Mouse (Mus musculus): ENCODE results near the gene Kynu.

The Kynu gene

DNA sequence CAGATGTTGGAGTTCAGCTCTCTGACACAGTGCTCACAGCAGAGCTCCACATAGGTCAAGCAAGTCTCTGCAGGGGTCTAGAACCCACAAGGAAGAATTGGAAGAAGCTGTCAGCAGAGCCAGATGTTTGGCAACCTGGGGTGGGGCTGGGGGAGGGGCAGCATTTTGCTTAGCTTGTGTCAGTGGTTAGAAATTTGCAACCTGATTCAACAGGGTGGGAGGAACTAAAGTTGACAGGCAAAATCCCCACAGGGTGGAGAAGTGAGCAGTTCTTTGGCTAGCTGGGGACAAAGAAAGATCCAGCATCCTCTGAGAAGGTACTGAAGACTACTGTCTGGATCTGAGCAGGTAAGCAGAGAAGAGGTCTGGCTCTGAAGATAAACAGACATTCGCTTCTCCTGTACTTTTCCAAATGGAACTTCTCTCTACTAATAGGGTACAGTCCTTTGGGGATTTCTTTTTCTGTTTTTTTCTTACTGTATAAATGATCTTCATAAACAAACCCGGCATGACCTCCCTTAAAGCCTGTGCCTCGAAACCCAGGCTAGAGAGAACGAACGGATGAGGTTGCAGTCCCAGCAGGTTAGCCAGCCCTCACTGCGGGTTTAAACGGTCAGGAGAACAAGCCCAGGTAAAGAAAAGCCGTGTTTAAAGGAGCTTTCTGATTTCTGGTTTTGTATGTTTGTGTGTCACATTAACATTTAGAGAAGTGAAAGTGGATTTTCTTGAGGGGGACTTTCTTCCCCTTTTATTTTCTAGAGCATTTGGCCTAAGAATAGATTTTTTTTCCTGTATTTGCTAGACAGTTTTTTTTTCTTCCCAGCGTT, at the start of gene Kynu:
Gene Kynu (plus strand): TSS at position 268 of the 827 bp plus-strand sequence.
- DNase-seq (ENCODE audit: low spot score): peak; percentile 44

DNA sequence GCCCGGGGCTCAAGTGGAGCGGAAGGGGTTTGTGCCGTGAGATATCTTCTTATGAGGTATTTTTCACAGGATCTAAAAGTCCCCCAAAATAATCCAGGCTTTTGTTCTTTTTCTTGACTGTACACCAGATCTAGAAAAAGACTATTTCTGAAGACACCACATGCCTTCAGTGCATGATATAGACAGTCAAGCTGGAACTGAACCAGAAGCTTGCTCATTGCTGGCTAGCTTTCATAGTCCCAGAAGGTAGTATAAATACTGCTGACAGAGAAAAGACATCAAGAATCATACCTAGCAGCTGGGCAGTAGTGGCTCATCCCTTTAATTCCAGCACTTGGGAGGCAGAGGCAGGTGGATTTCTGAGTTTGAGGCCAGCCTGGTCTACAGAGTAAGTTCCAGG, 48.9 kb upstream of the Kynu start:
- no peak for DNase-seq (ENCODE audit: low spot score)

DNA sequence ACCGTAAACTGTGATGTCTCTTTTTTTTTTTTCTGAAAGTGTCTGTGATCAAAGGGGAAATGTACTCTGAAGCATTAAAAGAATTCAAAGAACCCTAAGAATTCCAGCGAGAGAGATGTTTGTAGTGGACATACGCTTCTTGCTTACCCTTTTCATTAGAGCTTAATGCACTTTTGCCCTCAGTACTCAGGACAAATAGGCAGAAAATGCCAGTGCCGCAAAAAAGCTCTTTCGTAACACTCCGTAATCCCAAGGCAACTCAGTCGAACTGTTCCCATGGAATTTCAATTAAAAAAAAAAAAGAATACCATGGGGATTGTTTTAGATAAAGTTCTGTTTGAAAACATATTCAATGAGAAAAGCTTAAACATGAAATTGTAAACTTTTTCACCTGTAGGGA, 41.3 kb upstream of the Kynu start:
- DNase-seq (ENCODE audit: low spot score): peak; percentile 26

DNA sequence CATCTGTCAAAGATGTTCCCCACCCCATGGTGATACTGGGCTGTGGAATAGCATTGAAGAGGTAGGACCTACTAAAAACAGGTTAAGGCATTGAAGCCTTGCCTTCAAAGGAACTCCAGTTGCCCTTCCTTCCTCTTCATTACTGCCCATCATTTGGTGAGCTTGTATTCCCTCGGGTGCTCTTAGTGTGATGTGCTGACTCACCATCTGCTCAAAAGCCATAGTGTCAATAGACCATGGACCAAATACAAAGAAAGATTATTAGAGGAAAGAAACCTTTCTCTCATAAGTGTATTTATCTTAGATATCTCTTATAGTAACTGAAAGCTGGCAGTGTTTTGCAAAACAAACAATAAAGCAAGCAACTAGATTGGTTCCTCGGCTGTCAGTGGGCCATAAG, 20.7 kb upstream of the Kynu start:
- DNase-seq (ENCODE audit: low spot score): no peak

DNA sequence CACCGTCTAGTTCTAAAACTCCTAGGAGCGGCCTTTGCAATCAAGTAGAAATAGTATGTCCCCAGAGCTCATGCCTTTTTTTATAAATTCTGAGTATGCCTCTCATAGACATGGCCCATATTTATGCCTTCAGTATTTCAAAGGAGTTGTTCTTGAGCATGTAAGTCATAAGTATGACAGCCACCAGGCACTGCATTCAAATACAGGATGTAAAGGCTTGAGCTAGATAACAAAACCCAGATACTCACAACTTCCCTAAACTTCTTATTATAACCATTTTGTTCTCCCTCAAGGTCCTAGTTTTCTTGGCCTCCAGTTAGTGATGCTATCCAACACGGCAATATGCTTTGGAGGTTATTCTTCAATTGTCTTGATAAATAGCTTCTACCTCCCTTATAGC, 12.5 kb upstream of the Kynu start:
- no peak for DNase-seq (ENCODE audit: low spot score)

DNA sequence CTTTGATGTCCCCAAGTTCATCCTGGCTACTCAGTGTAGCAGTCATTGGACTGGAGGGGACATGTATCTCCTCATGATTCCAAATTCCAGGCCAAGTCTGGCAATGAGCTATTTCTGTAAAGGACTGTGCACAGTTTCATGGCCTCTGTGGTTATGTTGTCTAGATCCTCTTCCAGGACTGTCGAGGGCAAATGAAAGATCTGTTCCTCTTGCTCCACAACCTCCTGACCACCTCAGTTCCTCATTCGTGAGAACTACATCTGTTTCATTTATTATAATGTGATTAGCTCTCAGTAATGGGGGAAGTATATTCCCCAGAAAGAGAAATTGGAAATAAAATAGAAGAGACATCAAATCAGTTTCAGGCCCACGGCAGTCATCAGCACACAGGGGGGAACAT, 9.5 kb upstream of the Kynu start:
- no peak for DNase-seq (ENCODE audit: low spot score)

DNA sequence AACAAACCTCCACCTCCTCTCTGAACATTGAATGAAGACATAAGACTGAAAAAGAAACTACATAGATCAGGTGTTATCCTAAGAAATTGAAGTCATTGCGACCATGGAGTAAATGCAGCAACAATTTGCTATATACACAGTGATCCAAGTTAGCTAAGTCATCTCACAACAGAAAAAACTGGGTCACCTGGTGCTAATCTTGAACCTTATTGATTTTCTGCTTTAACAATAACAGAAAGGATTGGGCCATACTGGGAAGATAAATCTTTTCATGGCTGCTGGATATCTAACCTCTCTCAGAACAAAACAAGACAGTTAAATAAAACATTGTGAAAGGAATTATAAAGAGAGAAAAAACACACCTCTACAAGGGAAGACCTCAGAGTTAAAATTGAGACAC, 8.7 kb upstream of the Kynu start:
- no peak for DNase-seq (ENCODE audit: low spot score)

DNA sequence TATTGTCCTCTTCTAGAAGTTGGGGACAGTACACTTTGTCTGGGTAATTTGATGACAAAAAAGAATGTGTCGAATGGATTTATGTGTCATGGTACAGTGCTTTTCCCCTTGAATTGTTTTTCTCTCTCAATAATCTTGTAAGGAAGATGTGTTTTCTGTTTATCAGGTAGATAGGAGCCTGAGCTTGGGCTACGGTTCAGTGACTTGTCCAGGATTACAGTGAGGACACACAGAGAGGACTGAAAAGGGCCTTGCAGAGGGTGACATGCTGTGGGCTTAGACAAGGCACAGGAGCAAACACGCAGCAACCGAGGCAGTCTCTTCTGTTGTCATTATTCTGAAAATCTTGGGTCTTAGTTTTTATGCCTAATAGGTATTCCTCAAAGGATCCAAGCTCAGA, 913 bp upstream of the Kynu start:
- DNase-seq (ENCODE audit: low spot score): no peak

DNA sequence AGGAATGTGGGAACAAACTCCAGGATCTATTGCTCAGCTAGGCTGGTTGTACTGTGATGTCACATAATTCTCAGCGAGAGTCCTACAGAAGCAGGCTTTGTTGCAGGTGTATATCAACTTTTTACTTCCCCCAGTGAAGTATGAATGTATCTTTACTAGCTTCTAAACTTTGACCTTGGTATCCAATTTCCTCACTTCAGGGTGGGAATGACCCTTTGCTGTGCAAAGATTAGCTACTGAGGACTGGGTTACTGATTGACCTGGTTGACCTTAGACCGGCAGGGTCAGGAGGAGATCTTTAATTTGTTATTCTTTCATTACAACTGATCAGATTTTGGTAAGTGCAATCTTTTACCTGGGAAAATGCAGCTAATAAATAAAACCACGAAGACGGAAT, 758 bp downstream of the Kynu start:
- DNase-seq (ENCODE audit: low spot score): peak; percentile 31

DNA sequence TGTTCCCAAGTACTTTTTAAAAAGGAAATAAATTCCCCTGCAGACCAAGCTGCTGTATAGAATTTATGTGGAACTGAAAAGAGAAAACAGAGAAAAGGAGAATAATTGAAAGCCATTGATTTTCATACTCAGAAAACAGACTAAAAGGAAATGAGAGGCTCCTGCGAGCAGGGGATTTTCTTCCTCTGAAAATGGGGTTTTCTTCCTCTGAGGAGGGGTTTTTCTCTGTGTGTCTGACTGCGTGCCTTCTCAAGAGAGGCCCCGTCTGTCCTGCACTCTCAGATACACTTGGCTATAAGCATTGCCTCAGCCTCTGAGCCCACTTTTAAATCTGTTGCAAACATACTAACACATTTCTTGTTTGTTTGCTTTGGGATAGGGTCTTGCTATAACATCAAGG, 1.9 kb downstream of the Kynu start:
- no peak for DNase-seq (ENCODE audit: low spot score)

DNA sequence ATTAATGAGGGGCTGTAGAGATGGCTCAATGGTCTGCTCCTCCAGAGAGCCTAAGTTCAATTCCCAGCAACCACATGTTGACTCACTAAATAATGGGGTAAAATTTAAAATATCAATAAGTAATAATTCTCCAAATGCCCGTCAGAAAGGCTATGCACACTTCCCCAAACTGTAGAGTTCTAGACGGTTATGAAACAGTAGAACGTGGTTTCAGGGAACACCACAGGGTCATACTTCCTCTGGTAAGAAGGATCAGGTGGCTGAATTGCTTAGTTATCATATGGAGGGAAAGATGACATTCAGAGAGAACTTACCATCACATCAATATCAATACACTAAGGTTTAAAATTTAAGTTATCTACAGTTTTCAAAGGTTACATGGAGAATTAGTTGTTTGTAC, 6.1 kb downstream of the Kynu start:
- DNase-seq (ENCODE audit: low spot score): no peak

DNA sequence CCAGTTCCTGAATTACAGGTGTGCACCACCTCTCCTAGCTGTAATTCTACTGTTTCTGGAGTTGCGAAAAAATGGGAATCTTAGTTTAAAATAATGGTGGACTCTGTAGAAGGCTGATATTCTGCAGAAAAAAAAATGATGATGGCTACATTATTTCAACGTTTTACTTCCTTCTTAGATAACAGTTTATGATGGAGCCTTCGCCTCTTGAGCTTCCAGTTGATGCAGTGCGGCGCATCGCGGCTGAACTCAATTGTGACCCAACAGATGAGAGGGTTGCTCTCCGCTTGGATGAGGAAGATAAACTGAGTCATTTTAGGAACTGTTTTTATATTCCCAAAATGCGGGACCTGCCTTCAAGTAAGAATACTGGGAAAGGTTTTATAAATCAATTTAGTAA, 7.7 kb downstream of the Kynu start:
- no peak for DNase-seq (ENCODE audit: low spot score)

DNA sequence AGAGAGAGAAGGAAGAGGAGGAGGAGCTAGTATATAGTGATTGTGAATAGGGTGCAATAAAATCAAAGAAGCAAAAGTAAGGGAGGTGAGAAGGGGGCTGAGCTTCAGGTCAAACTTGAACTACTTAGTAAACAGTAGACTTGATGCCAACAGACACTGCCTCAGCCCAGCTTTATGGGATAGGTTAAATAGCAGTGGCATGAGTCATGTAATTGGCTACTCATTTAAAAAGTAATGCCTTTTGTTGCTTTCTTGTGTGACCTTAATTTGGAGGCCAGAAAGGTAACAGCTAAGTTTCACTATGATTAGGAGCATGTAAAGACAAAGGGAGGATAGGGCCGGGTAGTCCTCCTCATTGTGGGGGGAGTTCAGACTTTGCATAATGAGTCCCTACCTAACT, 13.3 kb downstream of the Kynu start:
- no peak for DNase-seq (ENCODE audit: low spot score)

DNA sequence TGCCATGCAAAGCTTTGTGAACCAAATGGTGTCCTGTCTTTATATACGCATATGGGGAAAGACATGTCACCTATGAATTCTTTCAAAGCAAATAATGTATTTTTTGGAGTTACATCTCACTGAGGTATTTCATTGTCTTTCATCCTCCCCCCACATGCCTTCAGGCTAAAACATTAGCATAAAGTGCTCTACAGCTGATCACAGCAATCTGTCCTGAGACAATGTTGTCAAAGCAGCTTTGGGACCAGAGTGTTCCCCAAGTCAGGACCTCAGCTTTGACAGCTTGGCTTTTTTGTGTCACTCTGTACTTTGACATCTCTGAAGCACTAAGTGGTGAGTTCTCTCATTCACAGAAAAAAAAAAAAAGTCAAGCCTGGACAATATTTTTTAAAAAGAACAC, 18.4 kb downstream of the Kynu start:
- DNase-seq (ENCODE audit: low spot score): no peak

DNA sequence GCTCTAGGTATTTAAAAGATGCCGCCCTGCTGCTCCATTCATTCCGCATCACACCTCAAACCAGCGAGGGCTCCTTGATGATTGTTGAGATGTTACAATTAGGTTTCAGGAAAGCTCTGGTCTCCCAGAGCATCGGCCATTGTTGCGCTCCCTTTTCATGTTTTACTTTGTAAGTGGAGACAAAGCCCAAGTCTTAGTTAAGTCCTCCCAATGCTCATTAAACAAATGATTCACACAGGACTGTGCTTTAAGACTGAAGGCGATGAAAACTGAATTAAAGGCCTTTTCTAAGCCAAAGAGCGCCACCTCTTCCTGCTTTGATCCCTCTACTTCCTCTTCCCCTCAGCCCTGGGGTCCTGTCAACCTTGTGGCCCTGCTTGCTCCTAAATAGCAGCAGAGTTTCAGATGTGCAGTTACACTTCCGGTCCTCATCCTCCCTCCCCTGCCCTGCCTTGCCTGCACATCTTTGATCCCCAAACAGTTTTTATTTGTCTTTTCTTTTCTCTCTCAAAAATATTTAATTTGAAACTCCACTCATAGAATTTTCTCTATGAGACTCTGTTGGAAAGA, 28.2 kb downstream of the Kynu start:
- DNase-seq (ENCODE audit: low spot score): peak; percentile 24

DNA sequence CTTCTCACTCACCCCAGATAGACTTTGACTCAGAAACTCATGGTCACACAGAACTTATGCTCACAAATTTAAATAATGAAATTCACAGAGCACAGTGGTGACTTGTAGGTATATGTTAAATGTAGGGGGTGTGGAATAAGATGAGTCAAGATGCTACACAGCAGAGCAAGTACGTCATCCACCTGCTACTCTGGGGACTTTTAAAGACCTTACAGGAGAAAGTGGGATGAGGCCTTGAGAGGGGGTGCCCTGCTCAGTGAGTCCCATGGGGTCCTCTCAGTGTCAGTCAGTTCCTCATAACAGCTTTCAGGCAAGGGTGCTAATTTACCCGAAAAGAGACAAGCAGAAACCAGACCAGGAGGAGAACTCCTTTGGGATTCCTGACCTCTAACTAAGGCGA, 30.4 kb downstream of the Kynu start:
- no peak for DNase-seq (ENCODE audit: low spot score)

DNA sequence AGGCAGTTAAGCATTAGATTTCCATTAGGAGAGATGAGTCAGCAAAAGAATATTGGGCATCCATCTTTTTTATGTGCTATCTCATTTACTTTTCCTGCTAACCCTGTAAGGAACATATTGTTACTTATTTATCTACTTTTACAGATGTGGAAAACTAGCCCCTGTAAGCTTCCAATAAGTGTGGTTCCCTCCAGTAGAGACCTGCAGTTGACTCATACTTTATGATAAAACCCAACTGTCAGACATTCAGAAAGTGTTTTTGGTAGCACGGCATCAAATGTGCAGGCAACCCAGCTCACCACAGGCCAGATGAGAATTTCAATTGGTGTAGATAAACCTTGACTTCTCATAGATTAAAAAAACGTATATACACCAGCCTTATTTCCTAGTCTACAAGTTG, 32.7 kb downstream of the Kynu start:
- DNase-seq (ENCODE audit: low spot score): no peak

DNA sequence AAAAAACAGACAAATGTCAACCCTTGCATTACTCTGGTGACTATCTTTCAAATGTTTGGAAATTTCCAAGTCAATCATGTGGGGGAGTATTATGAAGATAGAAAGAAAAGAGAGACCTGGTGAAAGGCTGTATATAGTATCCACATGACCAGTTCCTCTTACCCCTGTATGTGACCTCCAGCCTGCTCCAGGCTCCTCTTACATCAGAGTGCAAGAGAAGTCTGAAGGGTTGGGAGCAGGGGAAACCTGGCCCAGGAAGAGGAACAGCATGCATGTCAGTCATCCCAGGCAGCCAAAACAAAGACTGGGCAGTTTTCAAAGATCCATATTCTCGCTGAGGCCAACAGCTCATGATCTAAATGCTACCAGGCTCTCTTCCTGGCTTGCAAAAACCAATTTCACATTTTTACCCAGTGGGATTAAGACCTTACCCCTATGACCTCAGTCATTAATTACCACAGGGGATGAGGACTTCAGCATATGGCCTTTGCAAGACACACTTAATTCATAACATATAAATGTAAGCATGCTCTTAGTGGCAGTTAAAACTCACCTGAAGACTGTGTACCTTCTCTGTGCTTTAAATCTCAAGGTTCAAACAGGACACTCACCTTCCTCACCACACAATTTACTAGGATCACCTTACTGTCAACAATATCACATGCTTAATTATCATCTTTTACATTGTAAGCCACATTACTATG, 37.0 kb downstream of the Kynu start:
- DNase-seq (ENCODE audit: low spot score): no peak

DNA sequence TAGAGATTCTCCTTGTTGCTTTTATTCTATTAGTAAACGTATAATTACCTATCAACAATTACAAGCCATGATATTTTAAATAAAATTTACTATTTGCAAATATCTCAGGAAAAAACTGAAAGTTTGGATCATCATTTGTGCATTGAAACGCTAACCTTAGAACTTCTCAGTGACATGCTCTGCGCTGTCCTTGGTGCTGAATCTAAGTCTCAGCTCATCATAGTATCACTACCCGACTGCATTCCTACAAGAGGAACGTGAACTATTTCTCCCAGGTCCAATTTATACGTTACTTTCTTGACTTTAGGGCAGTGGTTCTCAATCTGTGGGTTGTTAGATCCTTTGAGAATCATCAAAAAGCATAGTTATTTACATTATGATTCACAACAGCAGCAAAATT, 58.4 kb downstream of the Kynu start:
- peak; percentile 93 for DNase-seq (ENCODE audit: low spot score)

DNA sequence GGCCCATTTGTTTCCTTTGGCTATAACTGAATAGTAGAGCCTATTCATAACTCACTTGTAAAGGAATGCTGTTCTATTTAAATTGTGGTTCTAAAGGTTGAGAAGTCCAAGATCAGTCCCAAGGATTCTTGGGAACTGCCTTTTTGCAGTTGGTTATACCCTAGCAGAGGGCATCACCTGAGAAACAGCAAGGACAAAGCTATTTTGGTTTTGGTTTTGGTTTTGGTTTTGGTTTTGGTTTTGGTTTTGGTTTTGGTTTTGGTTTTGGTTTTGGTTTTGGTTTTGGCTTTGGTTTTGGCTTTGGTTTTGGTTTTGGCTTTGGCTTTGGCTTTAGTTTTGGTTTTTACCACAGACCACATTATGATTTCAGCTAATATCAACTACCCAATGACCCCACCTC, 66.0 kb downstream of the Kynu start:
- DNase-seq (ENCODE audit: low spot score): no peak

DNA sequence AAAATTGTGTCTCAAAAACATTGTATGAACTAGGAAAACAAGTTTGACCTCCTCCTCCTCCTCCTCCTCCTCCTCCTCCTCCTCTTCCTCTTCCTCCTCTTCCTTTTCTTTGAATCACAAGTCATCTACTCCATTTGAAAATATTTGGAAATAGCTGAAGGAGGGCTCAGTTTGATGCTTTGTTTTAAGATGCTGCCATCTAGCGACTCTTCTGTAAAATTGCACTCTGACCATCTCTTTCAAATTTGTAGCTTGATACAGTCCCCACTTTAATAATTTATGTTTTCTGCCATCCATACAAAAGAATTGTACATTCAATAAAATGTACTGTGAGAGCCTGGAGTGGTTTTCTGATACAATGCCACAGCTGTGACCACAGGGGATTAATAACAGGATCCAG, 67.7 kb downstream of the Kynu start:
- DNase-seq (ENCODE audit: low spot score): peak; percentile 33

DNA sequence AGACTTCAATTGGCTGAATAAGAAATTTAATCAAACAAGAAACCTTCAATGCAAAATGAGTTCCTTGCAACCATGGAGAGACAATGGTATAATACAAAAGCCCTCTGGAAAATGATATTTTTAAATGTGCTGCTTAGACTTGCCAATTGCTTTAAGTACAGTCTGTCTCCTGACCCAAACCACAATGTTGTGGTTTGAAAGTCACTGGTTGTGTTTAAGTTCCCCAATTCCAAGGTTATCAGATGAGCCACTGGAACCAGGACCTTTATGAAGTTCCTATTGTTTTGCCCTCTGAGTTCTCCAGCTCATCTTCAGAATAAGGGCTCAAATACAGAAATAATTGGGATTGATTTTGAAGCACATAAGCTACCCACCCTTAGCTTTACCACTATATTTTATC, 76.7 kb downstream of the Kynu start:
- no peak for DNase-seq (ENCODE audit: low spot score)

DNA sequence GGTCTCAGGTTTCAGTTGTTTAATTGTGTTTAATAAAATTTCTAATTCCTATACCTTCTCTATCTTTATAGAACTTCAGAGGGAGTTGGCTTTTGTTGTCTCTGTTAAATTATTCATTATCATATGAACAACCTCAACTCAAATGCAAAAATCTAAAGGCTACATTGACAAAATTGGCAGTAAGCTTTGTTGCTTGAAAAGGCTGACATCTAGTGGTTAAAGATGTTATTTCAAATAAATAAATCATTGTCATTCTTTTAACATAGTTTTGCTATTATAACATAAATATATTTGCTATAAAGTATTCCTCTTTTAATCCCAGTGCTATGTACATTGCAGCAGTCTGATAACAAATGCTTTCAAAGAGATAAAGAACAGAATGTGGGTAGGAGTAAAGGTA, 81.4 kb downstream of the Kynu start:
- no peak for DNase-seq (ENCODE audit: low spot score)

DNA sequence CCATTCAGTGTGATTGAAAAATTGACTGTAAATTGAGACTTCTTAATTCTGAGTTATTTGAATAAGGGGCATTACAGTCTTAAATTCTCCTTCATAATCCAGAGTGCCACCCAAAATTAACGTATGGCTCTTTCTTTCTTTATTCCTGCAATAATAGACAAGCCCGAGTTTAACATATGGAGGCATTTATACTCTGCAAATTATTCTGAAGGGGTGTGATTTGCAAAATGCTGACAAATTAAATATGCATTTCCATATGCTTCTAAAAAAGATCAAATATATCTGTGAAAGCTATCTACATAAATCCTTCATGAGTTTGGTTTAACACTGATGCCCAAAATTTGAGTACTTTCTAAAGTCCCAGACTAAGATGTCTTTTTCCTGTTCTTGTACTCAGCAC, 91.8 kb downstream of the Kynu start:
- DNase-seq (ENCODE audit: low spot score): no peak
